Mouse (Mus musculus) midbrain, embryonic 10.5 days (tissue): ENCODE data around the gene Grn. TPM values are rescaled to one million over a fixed set of nuclear protein-coding genes. Genes with fewer than 3 reads are reported as not detected.
A peak's percentile ranks its signal among the peaks of the same experiment; 100 is the strongest.

Experiments used
- DNase-seq: peaks from one replicate; pipeline ENCODE4 v3.0.0-alpha.2; 2017; ENCODE audit warnings: low spot score
- H3K27ac ChIP-seq: fragments of 300-500 bp; sonication (generic); replicated peaks from 2 replicates; pipeline ENCODE4 v1.5.1; 2016; ENCODE audit warnings: mild to moderate bottlenecking
- H3K27me3 ChIP-seq: fragments of 300-500 bp; sonication (generic); 2 replicates; pipeline ENCODE4 v1.6.1; 2016; ENCODE audit warnings: low read depth, mild to moderate bottlenecking; ENCODE audit not compliant: poor library complexity, severe bottlenecking
- H3K36me3 ChIP-seq: fragments of 300-500 bp; sonication (generic); 2 replicates; pipeline ENCODE4 v1.6.1; 2016; ENCODE audit warnings: mild to moderate bottlenecking, moderate library complexity
- H3K4me1 ChIP-seq: fragments of 300-500 bp; sonication (generic); 2 replicates; pipeline ENCODE4 v1.6.1; 2016
- H3K4me3 ChIP-seq: fragments of 300-500 bp; sonication (generic); 2 replicates; pipeline ENCODE4 v1.5.1; 2016; ENCODE audit warnings: mild to moderate bottlenecking, moderate library complexity
- H3K9me3 ChIP-seq: fragments of 300-500 bp; sonication (generic); replicated peaks from 2 replicates; pipeline ENCODE4 v1.6.1; 2016; ENCODE audit warnings: mild to moderate bottlenecking
- WGBS: fragments of 180-500 bp; shearing (Covaris S2); methylation state at CpG from one replicate; pipeline ENCODE4 v1.1.7; 2016; 5-methylcytosine and 5-hydroxymethylcytosine counted together
- polyA plus RNA-seq: library from polyadenylated mRNA; unstranded; fragments of >200 nt; fragmentation: Nextera tagmentation; extraction: Ambion mirVana; gene quantifications from 2 replicates; pipeline ENCODE4 v1.2.1, GENCODE M21; 2016

Gene Grn
- polyA plus RNA-seq, 1 experiment from 2014 or later = 63.5 TPM

- H3K9me3 ChIP-seq = no peaks in the 10 kb centered on the region
- 83% methylated on average over 9 of the region's 9 CpGs for WGBS
- H3K36me3 ChIP-seq = peaks cover 12% of the 10 kb centered on the region; the same call in 1 of the 2 replicates
- H3K27me3 ChIP-seq = peaks cover 48% of the 10 kb centered on the region
- peak overlapping the region; percentile 74 for H3K4me3 ChIP-seq
- H3K27ac ChIP-seq = peak overlapping the region; percentile 89
- no peak for DNase-seq
- H3K4me1 ChIP-seq = peaks cover 64% of the 10 kb centered on the region
These were observed 35.5 kb upstream of the Grn start for GRCm38 (mm10) chr11:102394421-102395124.

DNA sequence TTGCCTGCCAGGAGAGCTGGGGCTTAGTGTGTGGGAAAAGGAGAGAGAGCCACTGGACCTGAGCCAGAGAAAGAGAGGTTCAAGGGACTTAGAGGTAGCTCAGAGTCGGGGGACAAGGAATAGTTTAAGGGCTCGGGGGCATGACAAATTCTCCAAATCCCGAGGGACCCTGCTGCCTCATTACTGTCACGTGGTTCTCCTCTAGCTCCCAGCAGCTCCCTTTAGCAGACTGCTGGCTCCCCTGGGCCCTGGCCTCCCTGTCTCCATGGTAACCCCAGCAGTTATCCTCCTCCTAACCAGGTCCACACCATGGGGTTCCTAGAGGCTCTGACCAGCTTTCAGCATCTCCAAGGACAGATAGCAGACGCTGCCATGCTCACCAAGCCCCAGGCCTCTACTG is 34.9 kb upstream of the Grn start:
- Histone ChIP-seq H3K4me1 (peaks cover 71% of the 10 kb centered on the region), H3K36me3 (peaks cover 18% of the 10 kb centered on the region), H3K27me3 (peaks cover 55% of the 10 kb centered on the region), H3K27ac (peak overlapping the region; percentile 53; the same call in 1 of the 2 replicates), H3K9me3 (no peaks in the 10 kb centered on the region), H3K4me3 (peak overlapping the region; percentile 74)
- peak; percentile 37 for DNase-seq
- WGBS = 3% methylated on average over 5 of the region's 5 CpGs

DNA sequence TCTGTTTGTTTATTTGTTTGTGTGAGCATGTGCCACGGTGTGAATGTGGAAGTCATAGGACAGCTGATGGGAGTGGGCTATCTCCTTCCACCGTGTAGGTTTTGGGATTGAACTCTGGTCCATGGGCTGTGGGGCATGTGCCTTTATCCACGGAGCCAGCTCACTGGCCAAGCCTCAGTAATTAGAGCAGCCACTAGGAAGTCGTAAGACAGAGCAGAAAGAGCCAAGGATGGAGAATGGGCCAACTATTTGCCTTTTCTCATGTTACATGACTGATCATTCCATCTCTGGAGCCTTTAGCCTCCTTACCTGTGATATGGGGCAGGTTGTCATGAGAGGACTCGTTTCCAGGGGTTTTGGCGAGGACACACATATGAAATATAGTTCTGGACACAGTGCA is 33.9 kb upstream of the Grn start:
- WGBS = 70% methylated on average over 6 of the region's 6 CpGs
- Histone ChIP-seq H3K9me3 (no peaks in the 10 kb centered on the region), H3K4me3 (peak overlapping the region; percentile 20; the same call in 1 of the 2 replicates), H3K27ac (no peak overlapping the region), H3K4me1 (peaks cover 78% of the 10 kb centered on the region), H3K36me3 (peaks cover 24% of the 10 kb centered on the region), H3K27me3 (peaks cover 65% of the 10 kb centered on the region)
- DNase-seq = no peak

DNA sequence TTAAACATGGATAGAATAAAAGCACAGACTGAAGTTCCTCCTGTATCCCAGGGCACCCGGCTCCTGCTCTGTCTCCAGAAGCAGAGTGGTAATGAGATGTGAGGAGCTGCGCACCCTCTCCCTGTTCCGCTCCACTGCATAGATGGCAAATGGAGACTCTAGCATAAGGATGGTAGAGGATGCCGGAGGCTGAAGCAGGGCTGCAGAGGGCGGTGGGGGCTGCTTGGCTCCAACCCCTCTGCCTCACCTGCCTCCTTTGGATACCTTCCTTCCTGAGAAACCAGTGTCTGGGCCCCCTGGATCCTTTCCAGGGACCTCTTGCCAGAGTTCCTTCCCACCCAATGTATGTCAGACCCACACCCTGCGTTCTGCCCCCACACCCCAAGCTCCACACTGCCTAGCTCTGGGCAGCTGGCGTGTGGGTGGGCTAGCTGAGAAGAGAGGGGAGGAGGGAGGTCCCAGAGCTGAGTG is 33.4 kb upstream of the Grn start:
- peak overlapping the region; percentile 20; the same call in 1 of the 2 replicates for H3K4me3 ChIP-seq
- DNase-seq = no peak
- H3K36me3 ChIP-seq = peaks cover 28% of the 10 kb centered on the region
- peaks cover 79% of the 10 kb centered on the region for H3K4me1 ChIP-seq
- H3K27me3 ChIP-seq = peaks cover 69% of the 10 kb centered on the region
- WGBS = 81% methylated on average over 7 of the region's 7 CpGs
- no peak overlapping the region for H3K27ac ChIP-seq
- no peaks in the 10 kb centered on the region for H3K9me3 ChIP-seq

DNA sequence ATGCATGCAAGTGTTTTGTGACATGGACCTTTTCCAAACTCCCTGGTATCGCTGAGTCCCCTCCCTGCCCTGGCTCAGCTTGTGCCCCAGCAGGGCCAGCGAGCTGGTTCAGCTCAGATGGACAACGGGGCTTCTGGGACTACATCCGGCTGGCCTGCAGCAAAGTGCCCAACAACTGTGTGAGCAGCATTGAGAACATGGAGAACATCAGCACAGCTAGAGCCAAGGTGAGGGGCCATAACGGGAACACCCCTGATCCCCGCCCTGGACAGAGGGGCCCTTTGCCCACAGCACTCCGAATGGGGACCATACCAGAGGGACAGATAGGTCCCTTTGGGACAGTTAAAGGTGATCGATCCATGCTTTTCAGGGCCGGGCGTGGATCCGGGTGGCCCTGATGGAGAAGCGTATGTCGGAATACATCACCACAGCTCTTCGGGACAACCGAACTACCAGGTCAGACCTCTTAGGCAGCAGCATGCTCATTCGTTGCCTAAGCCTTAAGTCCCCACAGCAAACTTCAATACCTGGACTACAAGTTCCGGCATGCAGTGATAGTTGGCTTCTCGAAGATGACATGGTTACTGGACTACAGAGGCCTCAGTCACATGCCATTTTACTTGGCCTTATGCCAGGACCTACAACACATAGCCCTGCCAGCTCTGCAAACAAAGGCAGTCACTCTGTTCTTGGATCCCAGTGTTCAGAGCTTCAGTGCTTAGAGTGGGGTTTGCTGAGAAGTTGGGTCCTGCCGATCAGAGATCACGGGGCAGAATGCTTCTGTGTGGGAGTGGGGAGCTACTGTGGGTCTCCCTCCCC is 31.9 kb upstream of the Grn start:
- no peaks in the 10 kb centered on the region for H3K9me3 ChIP-seq
- H3K27ac ChIP-seq = no peak overlapping the region
- H3K4me1 ChIP-seq = peaks cover 78% of the 10 kb centered on the region
- H3K36me3 ChIP-seq = peaks cover 43% of the 10 kb centered on the region
- no peak for DNase-seq
- H3K4me3 ChIP-seq = no peak overlapping the region
- peaks cover 79% of the 10 kb centered on the region for H3K27me3 ChIP-seq
- 86% methylated on average over 20 of the region's 20 CpGs for WGBS

DNA sequence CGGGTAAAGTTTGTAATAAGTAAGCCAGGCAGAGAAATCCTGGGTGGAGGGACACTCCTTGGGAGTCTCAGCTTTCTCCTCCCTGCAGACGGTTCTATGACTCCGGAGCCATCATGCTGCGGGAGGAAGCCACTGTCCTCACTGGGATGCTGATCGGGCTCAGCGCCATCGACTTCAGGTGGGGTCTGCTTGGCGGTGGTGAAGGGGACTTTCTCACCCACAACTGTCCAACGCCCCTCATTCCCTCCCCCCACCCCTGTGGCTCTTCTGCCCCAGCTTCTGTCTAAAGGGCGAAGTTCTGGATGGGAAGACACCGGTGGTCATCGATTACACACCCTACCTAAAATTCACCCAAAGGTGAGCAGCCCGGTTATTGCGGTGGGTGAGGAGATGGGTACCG is 31.0 kb upstream of the Grn start:
- H3K36me3 ChIP-seq = peaks cover 52% of the 10 kb centered on the region
- H3K27ac ChIP-seq = no peak overlapping the region
- H3K4me3 ChIP-seq = peak overlapping the region; percentile 43
- no peaks in the 10 kb centered on the region for H3K9me3 ChIP-seq
- no peak for DNase-seq
- 17% methylated on average over 15 of the region's 15 CpGs for WGBS
- H3K4me1 ChIP-seq = peaks cover 69% of the 10 kb centered on the region
- peaks cover 76% of the 10 kb centered on the region for H3K27me3 ChIP-seq

- Histone ChIP-seq H3K27me3 (peaks cover 71% of the 10 kb centered on the region), H3K9me3 (no peaks in the 10 kb centered on the region), H3K27ac (peak overlapping the region; percentile 28; the same call in 1 of the 2 replicates), H3K4me1 (peaks cover 69% of the 10 kb centered on the region), H3K4me3 (peak overlapping the region; percentile 43), H3K36me3 (peaks cover 57% of the 10 kb centered on the region)
- DNase-seq = peak; percentile 48
- 2% methylated on average over 34 of the region's 34 CpGs for WGBS
These were observed 30.5 kb upstream of the Grn start for GRCm38 (mm10) chr11:102399610-102400072.

GRCm38 (mm10) chr11:102400513-102401084 is 29.5 kb upstream of the Grn start:
- H3K9me3 ChIP-seq = no peaks in the 10 kb centered on the region
- H3K36me3 ChIP-seq = peaks cover 65% of the 10 kb centered on the region
- H3K27ac ChIP-seq = no peak overlapping the region
- peak overlapping the region; percentile 9; the same call in 1 of the 2 replicates for H3K4me3 ChIP-seq
- peaks cover 62% of the 10 kb centered on the region for H3K27me3 ChIP-seq
- WGBS = 24% methylated on average over 12 of the region's 12 CpGs
- no peak for DNase-seq
- peaks cover 69% of the 10 kb centered on the region for H3K4me1 ChIP-seq

GRCm38 (mm10) chr11:102401898-102402500 is 28.1 kb upstream of the Grn start:
- WGBS = 62% methylated on average over 12 of the region's 12 CpGs
- H3K27me3 ChIP-seq = peaks cover 57% of the 10 kb centered on the region
- no peaks in the 10 kb centered on the region for H3K9me3 ChIP-seq
- no peak for DNase-seq
- no peak overlapping the region for H3K4me3 ChIP-seq
- peaks cover 66% of the 10 kb centered on the region for H3K36me3 ChIP-seq
- H3K27ac ChIP-seq = no peak overlapping the region
- H3K4me1 ChIP-seq = peaks cover 69% of the 10 kb centered on the region

DNA sequence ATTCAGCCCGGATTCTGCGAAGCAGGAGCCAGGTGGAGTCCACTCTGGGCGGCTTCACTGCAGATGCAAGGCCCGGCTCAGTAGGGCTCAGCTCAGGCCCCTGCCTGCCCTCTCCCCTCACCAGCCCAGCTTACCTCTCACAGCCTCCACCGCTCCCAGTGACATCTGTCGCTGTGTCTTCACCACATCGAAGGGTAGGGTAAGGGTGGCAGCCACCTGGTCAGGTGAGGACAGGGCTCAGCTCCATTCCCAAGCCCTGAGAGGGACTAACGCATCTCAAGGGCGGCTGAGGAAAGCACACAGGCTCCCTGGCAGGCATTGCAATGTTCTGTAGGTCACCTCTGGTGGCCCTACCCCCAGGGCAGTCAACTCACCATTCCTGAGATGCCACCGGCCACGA is 26.5 kb upstream of the Grn start:
- 95% methylated on average over 11 of the region's 11 CpGs for WGBS
- Histone ChIP-seq H3K4me1 (peaks cover 69% of the 10 kb centered on the region), H3K9me3 (no peaks in the 10 kb centered on the region), H3K36me3 (peaks cover 58% of the 10 kb centered on the region), H3K27me3 (peaks cover 40% of the 10 kb centered on the region), H3K4me3 (no peak overlapping the region; the same call in 1 of the 2 replicates), H3K27ac (no peak overlapping the region)
- no peak for DNase-seq

GRCm38 (mm10) chr11:102404161-102405010 is 25.7 kb upstream of the Grn start:
- Histone ChIP-seq H3K4me1 (peaks cover 71% of the 10 kb centered on the region), H3K27me3 (peaks cover 33% of the 10 kb centered on the region), H3K27ac (peak overlapping the region; percentile 24; the same call in 1 of the 2 replicates), H3K4me3 (peak overlapping the region; percentile 27; the same call in 1 of the 2 replicates), H3K9me3 (no peaks in the 10 kb centered on the region), H3K36me3 (peaks cover 56% of the 10 kb centered on the region)
- DNase-seq = no peak
- 86% methylated on average over 18 of the region's 18 CpGs for WGBS
